Mouse (Mus musculus): ENCODE results near the gene Diaph3. TPM values are rescaled to one million over a fixed set of nuclear protein-coding genes. Genes with fewer than 3 reads are reported as not detected.
"Not testable (repeated sequence)": the region's sequence is repeated elsewhere in the genome, so short reads cannot be mapped to it uniquely, and the experiment has no call there.

The Diaph3 gene
- polyA plus RNA-seq, 1 experiment from 2014 or later: 4.3 TPM

DNA sequence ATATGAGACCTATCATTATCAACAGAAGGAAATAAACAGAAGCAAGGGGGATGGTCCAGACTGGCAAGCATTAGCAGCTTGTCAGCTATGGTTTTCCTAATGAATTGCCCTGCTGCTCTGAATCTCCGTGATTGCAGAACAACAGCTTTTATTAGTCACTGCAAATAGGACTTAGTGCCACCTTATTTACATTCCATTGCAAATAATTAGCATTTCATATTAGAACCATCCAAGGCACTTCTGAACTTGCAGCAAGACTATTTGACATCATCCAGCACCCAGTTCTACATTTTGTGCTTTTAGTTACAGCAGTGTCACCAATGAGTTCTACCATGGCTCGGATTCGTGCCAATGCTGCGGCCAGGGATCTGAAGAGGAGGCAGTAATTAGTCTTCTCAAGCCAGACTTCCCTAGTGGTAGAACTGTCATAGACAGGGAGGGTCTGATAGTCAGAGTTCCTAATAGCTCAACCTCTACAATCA is 411.4 kb downstream of the Diaph3 start:
- ATAC-seq (ENCODE audit: low FRiP score, low TSS enrichment) (no peak), DNase-seq (no peak)
- Histone ChIP-seq H3K27me3 (ENCODE audit: control insufficient read depth, insufficient read depth, low read length) (no peaks in the 10 kb centered on the region), H3K4me2 (ENCODE audit: low read length) (no peak overlapping the region), H3K9me3 (ENCODE audit: control insufficient read depth, low read length) (no peaks in the 10 kb centered on the region), H3K9ac (replicated peaks; ENCODE audit: low read length) (no peak overlapping the region), H3K4me1 (ENCODE audit: control insufficient read depth, insufficient read depth, low read length) (peaks cover 3% of the 10 kb centered on the region; the same call in 1 of the 2 replicates), H3K27ac (replicated peaks; ENCODE audit: low read depth, low read length) (no peak overlapping the region), H3K4me3 (replicated peaks; ENCODE audit: low read depth, low read length) (no peak overlapping the region), H3K36me3 (ENCODE audit: control insufficient read depth, insufficient read depth, low read length) (no peaks in the 10 kb centered on the region)
- WGBS: 63% methylated on average over 4 of the region's 4 CpGs

DNA sequence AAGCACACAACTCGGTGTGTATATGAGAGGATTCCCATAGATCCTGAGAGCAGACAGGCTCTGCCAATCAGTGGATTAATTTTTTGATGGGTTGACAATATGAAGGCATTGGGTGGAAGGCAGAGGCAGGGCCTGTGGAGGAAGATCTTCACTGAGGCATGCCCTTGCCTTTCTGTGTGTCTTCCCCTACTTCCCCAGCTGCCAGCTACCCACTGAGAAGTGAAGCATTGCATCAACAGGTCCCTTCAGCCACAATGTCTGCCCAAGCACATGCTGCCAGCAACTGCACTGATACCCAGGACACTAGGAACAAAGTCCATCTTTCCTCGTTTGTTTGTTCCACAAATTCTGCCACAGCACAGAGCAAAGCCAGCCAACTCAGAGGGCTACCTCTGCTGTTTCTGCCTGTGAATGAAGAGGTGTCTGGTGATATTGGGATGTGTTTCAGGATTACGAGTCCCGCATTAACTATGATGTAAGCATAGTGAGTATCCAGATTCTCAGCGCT is 413.4 kb downstream of the Diaph3 start:
- ATAC-seq (ENCODE audit: low FRiP score, low TSS enrichment) (no peak), DNase-seq (no peak)
- Histone ChIP-seq H3K4me2 (ENCODE audit: low read length) (no peak overlapping the region), H3K4me3 (replicated peaks; ENCODE audit: low read depth, low read length) (no peak overlapping the region), H3K36me3 (ENCODE audit: control insufficient read depth, insufficient read depth, low read length) (no peaks in the 10 kb centered on the region), H3K4me1 (ENCODE audit: control insufficient read depth, insufficient read depth, low read length) (peaks cover 3% of the 10 kb centered on the region; the same call in 1 of the 2 replicates), H3K27ac (replicated peaks; ENCODE audit: low read depth, low read length) (no peak overlapping the region), H3K9ac (replicated peaks; ENCODE audit: low read length) (no peak overlapping the region), H3K9me3 (ENCODE audit: control insufficient read depth, low read length) (no peaks in the 10 kb centered on the region), H3K27me3 (ENCODE audit: control insufficient read depth, insufficient read depth, low read length) (no peaks in the 10 kb centered on the region)
- 90% methylated on average over 5 of the region's 5 CpGs for WGBS

DNA sequence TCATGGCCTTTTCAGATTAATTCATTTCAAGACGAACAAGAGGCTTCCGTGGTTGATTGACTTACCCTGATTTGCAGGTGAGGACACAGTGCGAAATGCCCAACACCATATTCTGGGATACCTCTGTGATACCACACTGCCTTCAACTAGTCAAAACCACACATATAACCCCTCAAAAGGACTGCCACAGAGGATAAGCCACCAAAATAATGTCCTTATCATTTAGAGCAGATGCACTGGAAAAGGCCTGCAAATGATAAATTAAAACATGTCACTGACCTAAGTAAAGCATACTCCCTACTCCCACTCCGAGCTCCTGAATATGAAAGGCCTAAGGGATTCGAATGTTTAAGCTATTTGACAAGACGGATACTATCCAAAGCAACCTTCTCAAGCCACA is 419.3 kb downstream of the Diaph3 start:
- no peaks in the 10 kb centered on the region for H3K36me3 ChIP-seq (ENCODE audit: control insufficient read depth, insufficient read depth, low read length)
- H3K4me3 ChIP-seq (replicated peaks; ENCODE audit: low read depth, low read length): no peak overlapping the region
- no peaks in the 10 kb centered on the region for H3K9me3 ChIP-seq (ENCODE audit: control insufficient read depth, low read length)

DNA sequence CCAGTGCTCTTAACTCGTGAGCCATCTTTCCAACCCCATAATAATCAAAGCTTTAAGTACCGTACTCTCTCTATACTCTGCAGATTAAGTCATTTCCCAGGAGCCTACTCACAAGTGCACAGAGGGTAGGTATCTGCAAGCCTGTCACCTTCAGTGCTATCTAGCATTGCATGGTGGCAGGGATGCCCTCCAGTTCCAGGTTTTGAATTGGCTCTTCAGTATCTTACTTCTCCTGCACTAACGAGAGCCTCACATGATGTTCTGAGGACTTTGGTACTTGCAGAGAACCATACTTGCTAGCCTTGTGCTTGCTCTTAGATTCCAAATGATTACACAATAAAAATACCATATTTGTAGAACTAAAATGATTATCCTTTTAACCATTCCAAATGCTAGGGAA is 420.0 kb downstream of the Diaph3 start:
- WGBS: 93% methylated on average over 3 of the region's 3 CpGs
- H3K36me3 ChIP-seq (ENCODE audit: control insufficient read depth, insufficient read depth, low read length): no peaks in the 10 kb centered on the region
- H3K27me3 ChIP-seq (ENCODE audit: control insufficient read depth, insufficient read depth, low read length): no peaks in the 10 kb centered on the region
- H3K9ac ChIP-seq (replicated peaks; ENCODE audit: low read length): no peak overlapping the region
- no peak overlapping the region for H3K4me3 ChIP-seq (replicated peaks; ENCODE audit: low read depth, low read length)
- no peak overlapping the region for H3K27ac ChIP-seq (replicated peaks; ENCODE audit: low read depth, low read length)
- no peak for DNase-seq
- H3K4me2 ChIP-seq (ENCODE audit: low read length): no peak overlapping the region
- no peak for ATAC-seq (ENCODE audit: low FRiP score, low TSS enrichment)
- H3K9me3 ChIP-seq (ENCODE audit: control insufficient read depth, low read length): no peaks in the 10 kb centered on the region
- no peaks in the 10 kb centered on the region for H3K4me1 ChIP-seq (ENCODE audit: control insufficient read depth, insufficient read depth, low read length)

More for the DNA sequence above, 419.3 kb downstream of the Diaph3 start:
- 91% methylated on average over 6 of the region's 6 CpGs for WGBS
- Histone ChIP-seq H3K27ac (replicated peaks; ENCODE audit: low read depth, low read length) (no peak overlapping the region), H3K27me3 (ENCODE audit: control insufficient read depth, insufficient read depth, low read length) (no peaks in the 10 kb centered on the region), H3K4me1 (ENCODE audit: control insufficient read depth, insufficient read depth, low read length) (no peaks in the 10 kb centered on the region), H3K9ac (replicated peaks; ENCODE audit: low read length) (no peak overlapping the region), H3K4me2 (ENCODE audit: low read length) (no peak overlapping the region)
- no peak for ATAC-seq (ENCODE audit: low FRiP score, low TSS enrichment)
- no peak for DNase-seq

DNA sequence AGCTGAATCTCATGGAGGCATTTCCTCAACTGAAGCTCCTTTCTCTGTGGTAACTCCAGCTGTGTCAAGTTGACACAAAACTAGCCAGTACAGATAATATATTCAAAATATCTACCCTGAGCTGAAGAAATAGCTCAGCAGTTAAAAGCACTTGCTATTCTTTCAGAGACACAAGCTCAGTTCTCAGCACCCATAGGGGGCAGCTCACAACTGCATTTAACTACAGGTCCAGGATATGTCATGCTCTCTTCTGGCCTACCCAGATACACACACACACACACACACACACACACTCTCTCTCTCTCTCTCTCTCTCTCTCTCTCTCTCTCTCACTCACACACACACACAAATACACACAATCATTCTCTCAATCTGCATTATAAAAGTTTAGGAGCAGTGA is 420.6 kb downstream of the Diaph3 start:
- H3K4me1 ChIP-seq (ENCODE audit: control insufficient read depth, insufficient read depth, low read length); DNase-seq; ATAC-seq (ENCODE audit: low FRiP score, low TSS enrichment): not testable (repeated sequence)

GRCm38 (mm10) chr14:86714088-86714690 is 426.8 kb downstream of the Diaph3 start:
- DNase-seq (no peak), ATAC-seq (ENCODE audit: low FRiP score, low TSS enrichment) (no peak)
- Histone ChIP-seq H3K4me2 (ENCODE audit: low read length) (no peak overlapping the region), H3K4me1 (ENCODE audit: control insufficient read depth, insufficient read depth, low read length) (no peaks in the 10 kb centered on the region), H3K27ac (replicated peaks; ENCODE audit: low read depth, low read length) (no peak overlapping the region), H3K4me3 (replicated peaks; ENCODE audit: low read depth, low read length) (no peak overlapping the region), H3K9me3 (ENCODE audit: control insufficient read depth, low read length) (no peaks in the 10 kb centered on the region), H3K36me3 (ENCODE audit: control insufficient read depth, insufficient read depth, low read length) (no peaks in the 10 kb centered on the region), H3K9ac (replicated peaks; ENCODE audit: low read length) (no peak overlapping the region), H3K27me3 (ENCODE audit: control insufficient read depth, insufficient read depth, low read length) (no peaks in the 10 kb centered on the region)
- 93% methylated on average over 2 of the region's 2 CpGs for WGBS

More for the DNA sequence above, 420.6 kb downstream of the Diaph3 start:
- H3K9ac ChIP-seq (replicated peaks; ENCODE audit: low read length); H3K27me3 ChIP-seq (ENCODE audit: control insufficient read depth, insufficient read depth, low read length); H3K4me3 ChIP-seq (replicated peaks; ENCODE audit: low read depth, low read length); H3K4me2 ChIP-seq (ENCODE audit: low read length); H3K36me3 ChIP-seq (ENCODE audit: control insufficient read depth, insufficient read depth, low read length); H3K27ac ChIP-seq (replicated peaks; ENCODE audit: low read depth, low read length); H3K9me3 ChIP-seq (ENCODE audit: control insufficient read depth, low read length): not testable (repeated sequence)

DNA sequence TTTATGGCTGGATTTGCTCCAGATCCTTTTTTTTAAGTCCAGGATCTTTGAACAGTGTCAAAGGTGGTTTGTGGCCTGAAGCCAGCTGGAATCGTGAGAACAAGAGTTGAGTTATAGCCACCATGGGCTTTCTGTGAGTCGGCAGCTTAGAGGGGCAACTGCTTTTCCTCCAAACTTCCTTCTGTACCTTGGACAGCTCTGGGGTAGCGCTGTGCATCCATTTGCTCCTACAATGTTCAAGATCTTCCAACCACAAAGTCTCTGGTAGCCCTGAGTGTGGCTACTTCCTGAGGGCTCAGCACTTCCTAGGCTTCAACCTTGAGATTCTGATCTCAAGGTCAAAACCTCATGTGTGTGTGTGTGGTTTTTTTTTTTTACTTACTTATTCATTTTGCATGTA is 437.0 kb downstream of the Diaph3 start:
- H3K4me1 ChIP-seq (ENCODE audit: control insufficient read depth, insufficient read depth, low read length): no peaks in the 10 kb centered on the region
- H3K9ac ChIP-seq (replicated peaks; ENCODE audit: low read length): no peak overlapping the region
- H3K27me3 ChIP-seq (ENCODE audit: control insufficient read depth, insufficient read depth, low read length): no peaks in the 10 kb centered on the region
- no peak overlapping the region for H3K4me2 ChIP-seq (ENCODE audit: low read length)
- H3K27ac ChIP-seq (replicated peaks; ENCODE audit: low read depth, low read length): no peak overlapping the region
- H3K36me3 ChIP-seq (ENCODE audit: control insufficient read depth, insufficient read depth, low read length): no peaks in the 10 kb centered on the region
- H3K4me3 ChIP-seq (replicated peaks; ENCODE audit: low read depth, low read length): no peak overlapping the region
- H3K9me3 ChIP-seq (ENCODE audit: control insufficient read depth, low read length): no peaks in the 10 kb centered on the region
- DNase-seq: no peak
- no peak for ATAC-seq (ENCODE audit: low FRiP score, low TSS enrichment)
- WGBS: 91% methylated on average over 3 of the region's 3 CpGs

- DNase-seq (no peak), ATAC-seq (ENCODE audit: low FRiP score, low TSS enrichment) (no peak)
These were observed 439.9 kb downstream of the Diaph3 start for GRCm38 (mm10) chr14:86701145-86701544.

GRCm38 (mm10) chr14:86697887-86698286 is 443.1 kb downstream of the Diaph3 start:
- DNase-seq (no peak), ATAC-seq (ENCODE audit: low FRiP score, low TSS enrichment) (no peak)
- H3K4me1 ChIP-seq (ENCODE audit: control insufficient read depth, insufficient read depth, low read length): no peaks in the 10 kb centered on the region
- no peak overlapping the region for H3K4me2 ChIP-seq (ENCODE audit: low read length)
- H3K9ac ChIP-seq (replicated peaks; ENCODE audit: low read length): no peak overlapping the region
- H3K9me3 ChIP-seq (ENCODE audit: control insufficient read depth, low read length): no peaks in the 10 kb centered on the region
- WGBS: 83% methylated on average over 1 of the region's 1 CpGs
- no peak overlapping the region for H3K27ac ChIP-seq (replicated peaks; ENCODE audit: low read depth, low read length)
- no peaks in the 10 kb centered on the region for H3K36me3 ChIP-seq (ENCODE audit: control insufficient read depth, insufficient read depth, low read length)
- no peaks in the 10 kb centered on the region for H3K27me3 ChIP-seq (ENCODE audit: control insufficient read depth, insufficient read depth, low read length)
- no peak overlapping the region for H3K4me3 ChIP-seq (replicated peaks; ENCODE audit: low read depth, low read length)

More at GRCm38 (mm10) chr14:86701145-86701544, 439.9 kb downstream of the Diaph3 start:
- H3K27me3 ChIP-seq (ENCODE audit: control insufficient read depth, insufficient read depth, low read length): no peaks in the 10 kb centered on the region
- H3K4me3 ChIP-seq (replicated peaks; ENCODE audit: low read depth, low read length): no peak overlapping the region
- H3K9ac ChIP-seq (replicated peaks; ENCODE audit: low read length): no peak overlapping the region
- 47% methylated on average over 4 of the region's 4 CpGs for WGBS
- H3K27ac ChIP-seq (replicated peaks; ENCODE audit: low read depth, low read length): no peak overlapping the region
- H3K36me3 ChIP-seq (ENCODE audit: control insufficient read depth, insufficient read depth, low read length): no peaks in the 10 kb centered on the region
- H3K4me1 ChIP-seq (ENCODE audit: control insufficient read depth, insufficient read depth, low read length): no peaks in the 10 kb centered on the region
- H3K4me2 ChIP-seq (ENCODE audit: low read length): no peak overlapping the region
- H3K9me3 ChIP-seq (ENCODE audit: control insufficient read depth, low read length): no peaks in the 10 kb centered on the region

Measured in midbrain, embryonic 14.5 days (tissue).